Mouse (Mus musculus) megakaryocyte, embryonic 14.5 days (primary cell): ENCODE results near the gene Fancm.
"Not testable (repeated sequence)": the region's sequence is repeated elsewhere in the genome, so short reads cannot be mapped to it uniquely, and the experiment has no call there.

Experiments used
- FLI1 ChIP-seq: IDR thresholded peaks from 2 replicates; pipeline ENCODE4 v1.6.1; 2012; ENCODE audit warnings: low read length, inconsistent platforms, mixed read lengths
- GATA1 ChIP-seq: IDR thresholded peaks from 3 replicates; pipeline ENCODE4 v1.6.1; 2012; ENCODE audit warnings: mixed read lengths, low read length, inconsistent platforms, borderline replicate concordance

DNA sequence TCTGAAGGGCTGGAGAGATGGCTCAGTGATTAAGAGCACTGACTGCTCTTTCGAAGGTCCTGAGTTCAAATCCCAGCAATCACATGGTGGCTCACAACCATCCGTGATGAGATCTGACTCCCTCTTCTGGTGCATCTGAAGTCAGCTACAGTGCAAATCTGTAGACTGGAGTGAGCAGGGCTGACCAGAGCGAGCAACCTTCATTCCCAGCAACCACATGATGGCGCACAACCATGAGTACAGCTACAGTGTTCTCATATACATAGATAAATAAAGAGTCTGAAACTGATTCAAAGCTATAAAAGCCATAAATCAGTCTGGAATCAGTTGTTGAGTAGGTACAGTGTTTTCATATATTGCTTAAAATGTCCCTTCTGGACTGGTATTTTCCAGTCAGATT, 60.7 kb downstream of the Fancm start:
- not testable (repeated sequence) for TF ChIP-seq GATA1, FLI1
